Comparison of ENCODE assay signal across 10 mouse cellular contexts in the genomic region with DNA sequence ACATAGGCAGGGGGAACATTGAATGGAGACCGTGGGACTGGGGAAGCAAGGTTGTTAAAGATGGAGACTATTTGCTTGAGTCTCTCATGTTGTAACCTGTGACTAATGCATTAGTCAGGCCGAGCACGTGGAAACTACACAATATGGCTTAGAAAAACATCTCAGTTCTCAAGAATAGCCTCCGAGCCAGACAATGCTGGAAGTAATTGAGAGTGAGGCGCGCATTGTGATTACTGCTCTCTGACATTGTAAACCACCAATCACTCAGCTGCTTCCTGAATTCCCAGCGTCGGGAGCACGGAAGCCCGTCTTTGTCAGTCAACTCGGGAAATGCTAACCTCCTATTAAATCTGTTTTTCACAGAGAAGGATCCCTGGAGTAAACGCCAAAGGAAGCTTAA. TPM values are rescaled to one million over a fixed set of nuclear protein-coding genes. Genes with fewer than 3 reads are reported as not detected.
DNase-seq lines count a peak whose midpoint lies in the region; ATAC-seq lines count a peak whose summit lies in the region.
"Had no signal": no experiment of that assay in that cellular context is flagged by ENCODE, and none has a peak within 500 bp of the region (broad histone marks: within the 10 kb centered on the region; RNA-seq: fewer than 3 reads in every experiment).

No protein-coding gene starts in this region.

- H3K27ac ChIP-seq in heart, embryonic 16.5 days (ENCODE audit: low read length): 0 out of 2 replicates have a peak overlapping the region, but pooled peaks have one; percentile 9
- H3K27ac ChIP-seq in forebrain, embryonic 12.5 days: peak overlapping the region; percentile 71
- H3K27ac ChIP-seq in midbrain, embryonic 14.5 days (replicated peaks; ENCODE audit: low read depth, low read length): peak overlapping the region; percentile 43; the same call in 1 of the 2 replicates
- H3K27ac ChIP-seq: liver, embryonic 13.5 days had no signal

- 54% methylated on average over 12 of the region's 12 CpGs for WGBS in heart, embryonic 16.5 days
- 9% methylated on average over 12 of the region's 12 CpGs for WGBS in forebrain, embryonic 12.5 days
- WGBS in midbrain, embryonic 14.5 days: 5% methylated on average over 12 of the region's 12 CpGs

- no peak overlapping the region for H3K9ac ChIP-seq in heart, embryonic 16.5 days (ENCODE audit: low read length)
- H3K9ac ChIP-seq in forebrain, embryonic 12.5 days: no peak overlapping the region
- H3K9ac ChIP-seq in midbrain, embryonic 14.5 days (replicated peaks; ENCODE audit: low read length): peak overlapping the region; percentile 45
- H3K9ac ChIP-seq: liver, embryonic 13.5 days had no signal

- H3K27me3 ChIP-seq in heart, embryonic 16.5 days (ENCODE audit: control insufficient read depth, insufficient read depth, low read length): no peaks in the 10 kb centered on the region
- 0 out of 2 replicates have a peak, but pooled peaks cover 8% of the 10 kb centered on the region for H3K27me3 ChIP-seq in forebrain, embryonic 12.5 days
- H3K27me3 ChIP-seq in midbrain, embryonic 14.5 days (ENCODE audit: control insufficient read depth, insufficient read depth, low read length): no peaks in the 10 kb centered on the region
- H3K27me3 ChIP-seq: liver, embryonic 13.5 days had no signal

- intact Hi-C loops in heart, postnatal 36 days (cut with DNase I): loop anchor here (5.0 to 10.0 kb wide), 2 partner anchors 174 to 467 kb away; no protein-coding TSS in a partner anchor

- H3K9me3 ChIP-seq in heart, embryonic 16.5 days (replicated peaks; ENCODE audit: control insufficient read depth, low read length): no peaks in the 10 kb centered on the region
- no peaks in the 10 kb centered on the region for H3K9me3 ChIP-seq in forebrain, embryonic 12.5 days
- H3K9me3 ChIP-seq in midbrain, embryonic 14.5 days (ENCODE audit: control insufficient read depth, low read length): no peaks in the 10 kb centered on the region
- H3K9me3 ChIP-seq: liver, embryonic 13.5 days had no signal

- no peak for ATAC-seq in heart, embryonic 16.5 days (replicated peaks; ENCODE audit: extremely low read depth, insufficient read depth, low FRiP score)
- ATAC-seq in forebrain, embryonic 12.5 days (ENCODE audit: low FRiP score): peak; percentile 76
- peak; percentile 67; the same call in 1 of the 2 replicates for ATAC-seq in midbrain, embryonic 14.5 days (ENCODE audit: low FRiP score, low TSS enrichment)

- no peak for DNase-seq in heart, postnatal 36 days
- peak; percentile 37 for DNase-seq in R1 (ENCODE audit: low read depth, low spot score)
- DNase-seq in midbrain, embryonic 14.5 days: peak; percentile 78
- no peak for DNase-seq in B cell, adult 2 months
- no peak for DNase-seq in urinary bladder, postnatal 36 days (ENCODE audit: low spot score in 2 of 2)
- no peak for DNase-seq in ovary, adult 18-20 months (ENCODE audit: low spot score)
- DNase-seq: liver, embryonic 13.5 days had no signal

- no peaks in the 10 kb centered on the region for H3K4me1 ChIP-seq in heart, embryonic 16.5 days (ENCODE audit: control insufficient read depth, insufficient read depth, low read length)
- peaks cover 26% of the 10 kb centered on the region for H3K4me1 ChIP-seq in forebrain, embryonic 12.5 days
- peaks cover 19% of the 10 kb centered on the region for H3K4me1 ChIP-seq in midbrain, embryonic 14.5 days (ENCODE audit: control insufficient read depth, insufficient read depth, low read length)

- H3K36me3 ChIP-seq in heart, embryonic 16.5 days (ENCODE audit: control insufficient read depth, insufficient read depth): no peaks in the 10 kb centered on the region
- no peaks in the 10 kb centered on the region for H3K36me3 ChIP-seq in forebrain, embryonic 12.5 days (replicated peaks)
- H3K36me3 ChIP-seq in midbrain, embryonic 14.5 days (ENCODE audit: control insufficient read depth, insufficient read depth, low read length): no peaks in the 10 kb centered on the region
- H3K36me3 ChIP-seq: liver, embryonic 13.5 days had no signal

- no peak overlapping the region; the same call in 1 of the 2 replicates for H3K4me2 ChIP-seq in heart, embryonic 16.5 days (ENCODE audit: low read depth, low read length)
- peak overlapping the region; percentile 31 for H3K4me2 ChIP-seq in forebrain, embryonic 12.5 days
- H3K4me2 ChIP-seq in midbrain, embryonic 14.5 days (ENCODE audit: low read length): peak overlapping the region; percentile 36
- H3K4me2 ChIP-seq: liver, embryonic 13.5 days had no signal

- no peak overlapping the region for H3K4me3 ChIP-seq in heart, embryonic 16.5 days (ENCODE audit: low read length)
- no peak overlapping the region for H3K4me3 ChIP-seq in forebrain, embryonic 12.5 days (replicated peaks)
- H3K4me3 ChIP-seq in midbrain, embryonic 14.5 days (replicated peaks; ENCODE audit: low read depth, low read length): no peak overlapping the region
- H3K4me3 ChIP-seq: liver, embryonic 13.5 days had no signal

RNA-seq across cellular contexts. Expression of gene Slc22a16, which starts 48.6 kb away (rescaled TPM):
- not detected in 2 replicates for polyA plus RNA-seq in heart, embryonic 16.5 days (2015; fragmentation: Nextera tagmentation; extraction: Ambion mirVana)
- total RNA-seq in heart, postnatal 36 days (2021): not detected
- polyA plus RNA-seq in forebrain, embryonic 12.5 days (2016; fragmentation: Nextera tagmentation; extraction: Ambion mirVana): not detected in 2 replicates
- polyA plus RNA-seq in midbrain, embryonic 14.5 days (2014; fragmentation: Nextera tagmentation; extraction: Ambion mirVana): not detected in 2 replicates
- polyA plus RNA-seq: frontal cortex, adult 2 months; liver, embryonic 13.5 days had no signal

Comparison
In these comparisons a context has a peak if more than half of its experiments do, and no peak if none do; other contexts are left out.
1. H3K27ac ChIP-seq: peak in every context shown above with its lines; median percentile 71 in forebrain, embryonic 12.5 days; 43 in midbrain, embryonic 14.5 days; 9 in heart, embryonic 16.5 days.
2. DNase-seq: peak in R1 (single experiment) and midbrain, embryonic 14.5 days (single experiment); none in heart, postnatal 36 days (0 of 2), B cell, adult 2 months (0 of 2), urinary bladder, postnatal 36 days (0 of 2) and ovary, adult 18-20 months (single experiment).